10 mouse cellular contexts compared by ENCODE assay signal in genomic region chr11:32375104-32375535, GRCm38 (mm10). TPM values are rescaled to one million over a fixed set of nuclear protein-coding genes. Genes with fewer than 3 reads are reported as not detected.
DNase-seq lines count a peak whose midpoint lies in the region; ATAC-seq and TF ChIP-seq lines count a peak whose summit lies in the region.
"Had no signal": no experiment of that assay in that cellular context is flagged by ENCODE, and none has a peak within 500 bp of the region (broad histone marks: within the 10 kb centered on the region; RNA-seq: fewer than 3 reads in every experiment).

No protein-coding gene starts in this region.

- H3K9ac ChIP-seq in lung, embryonic 14.5 days: no peak overlapping the region
- no peak overlapping the region for H3K9ac ChIP-seq in limb, embryonic 14.5 days (ENCODE audit: low read depth, low read length, severe bottlenecking)
- H3K9ac ChIP-seq: liver, embryonic 13.5 days had no signal

- no peak overlapping the region for H3K4me3 ChIP-seq in lung, embryonic 14.5 days (ENCODE audit: low read depth, low read length)
- H3K4me3 ChIP-seq in limb, embryonic 14.5 days (replicated peaks; ENCODE audit: low read length): no peak overlapping the region
- H3K4me3 ChIP-seq: liver, embryonic 13.5 days had no signal

- no peaks in the 10 kb centered on the region for H3K9me3 ChIP-seq in lung, embryonic 14.5 days (ENCODE audit: low read depth, low read length)
- no peaks in the 10 kb centered on the region for H3K9me3 ChIP-seq in limb, embryonic 14.5 days (ENCODE audit: control insufficient read depth, low read length)
- H3K9me3 ChIP-seq: liver, embryonic 13.5 days had no signal

- WGBS in lung, embryonic 14.5 days: 68% methylated on average over 4 of the region's 4 CpGs
- WGBS in limb, embryonic 14.5 days: 64% methylated on average over 4 of the region's 4 CpGs

- H3K36me3 ChIP-seq in lung, embryonic 14.5 days (ENCODE audit: insufficient read depth): peaks cover 70% of the 10 kb centered on the region
- peaks cover 67% of the 10 kb centered on the region for H3K36me3 ChIP-seq in limb, embryonic 14.5 days (ENCODE audit: control insufficient read depth, insufficient read depth, low read length)
- H3K36me3 ChIP-seq: liver, embryonic 13.5 days had no signal

- no peaks in the 10 kb centered on the region for H3K27me3 ChIP-seq in lung, embryonic 14.5 days (ENCODE audit: insufficient read depth, low read length)
- H3K27me3 ChIP-seq in limb, embryonic 14.5 days (ENCODE audit: control insufficient read depth, insufficient read depth, low read length): no peaks in the 10 kb centered on the region
- H3K27me3 ChIP-seq: liver, embryonic 13.5 days had no signal

- H3K4me1 ChIP-seq in lung, embryonic 14.5 days (ENCODE audit: insufficient read depth): no peaks in the 10 kb centered on the region
- 0 out of 2 replicates have a peak, but pooled peaks cover 3% of the 10 kb centered on the region for H3K4me1 ChIP-seq in limb, embryonic 14.5 days (ENCODE audit: control insufficient read depth, insufficient read depth, low read length)
- H3K4me1 ChIP-seq: liver, embryonic 13.5 days had no signal

- ATAC-seq in frontal cortex, adult (ENCODE audit: low TSS enrichment): peak; percentile 34; the same call in 1 of the 2 replicates
- peak; percentile 57; the same call in 1 of the 2 replicates for ATAC-seq in lung, embryonic 14.5 days (ENCODE audit: insufficient read depth)
- ATAC-seq in limb, embryonic 14.5 days (ENCODE audit: low FRiP score, low read depth): peak; percentile 50; the same call in 1 of the 2 replicates

- no peak overlapping the region for H3K4me2 ChIP-seq in lung, embryonic 14.5 days
- no peak overlapping the region for H3K4me2 ChIP-seq in limb, embryonic 14.5 days (replicated peaks; ENCODE audit: low read depth, low read length, severe bottlenecking)
- H3K4me2 ChIP-seq: liver, embryonic 13.5 days had no signal

- TF ChIP-seq POLR2A in limb, embryonic 14.5 days (IDR thresholded peaks at IDR 0.05; ENCODE audit: borderline replicate concordance, extremely low read depth, insufficient read depth, insufficient read length): no peak

- H3K27ac ChIP-seq in lung, embryonic 14.5 days (ENCODE audit: low read depth): no peak overlapping the region
- no peak overlapping the region for H3K27ac ChIP-seq in limb, embryonic 14.5 days (replicated peaks; ENCODE audit: low read depth, low read length)
- H3K27ac ChIP-seq: liver, embryonic 13.5 days had no signal

- peak; percentile 46 for TF ChIP-seq CTCF in lung, embryonic 14.5 days (IDR thresholded peaks at IDR 0.05; ENCODE audit: low read depth)

- no peak for DNase-seq in frontal cortex, postnatal 25 days (ENCODE audit: low spot score in 2 of 2)
- DNase-seq in lung, embryonic 14.5 days: peak; percentile 50
- DNase-seq in lung, postnatal 25 days (ENCODE audit: low spot score): no peak
- peak; percentile 45 for DNase-seq in brain, adult 2 months (ENCODE audit: low read depth, low spot score)
- peak; percentile 41 for DNase-seq in limb, embryonic 14.5 days (ENCODE audit: low spot score)
- DNase-seq in layer of hippocampus, adult 9-10 months (ENCODE audit: low spot score): no peak
- no peak for DNase-seq in urinary bladder, postnatal 14 days (ENCODE audit: low spot score)
- DNase-seq: cerebellum, adult 18-20 months; liver, embryonic 13.5 days had no signal

RNA-seq across cellular contexts. Expression of gene Sh3pxd2b, which starts 27.5 kb away (rescaled TPM):
- polyA plus RNA-seq in lung, embryonic 14.5 days (2014; fragmentation: Nextera tagmentation; extraction: Ambion mirVana): 31.2 and 31.7 TPM in 2 replicates
- 44.3 and 52.8 TPM in 2 replicates for polyA plus RNA-seq in limb, embryonic 14.5 days (2012; rRNA removed)
- 31.5 and 31.8 TPM in 2 replicates for polyA plus RNA-seq in limb, embryonic 14.5 days (2014; fragmentation: Nextera tagmentation; extraction: Ambion mirVana)

Comparison
In these comparisons a context has a peak if more than half of its experiments do, and no peak if none do; other contexts are left out.
1. DNase-seq: peak in lung, embryonic 14.5 days (single experiment), brain, adult 2 months (single experiment) and limb, embryonic 14.5 days (single experiment); none in frontal cortex, postnatal 25 days (0 of 2), lung, postnatal 25 days (single experiment), layer of hippocampus, adult 9-10 months (single experiment) and urinary bladder, postnatal 14 days (single experiment).
2. Peak in every context shown above with its lines, with median percentiles within 50 percentile points of each other: ATAC-seq.